Mouse (Mus musculus): ENCODE measurements around the gene Slc16a5. TPM values are rescaled to one million over a fixed set of nuclear protein-coding genes. Genes with fewer than 3 reads are reported as not detected.
"Not testable (repeated sequence)": the region's sequence is repeated elsewhere in the genome, so short reads cannot be mapped to it uniquely, and the experiment has no call there.

Gene Slc16a5
- polyA plus RNA-seq, 1 experiment, result 31.1 TPM

- no peak overlapping the region; the same call in 1 of the 2 replicates for H3K27ac ChIP-seq (ENCODE audit: insufficient read depth, low read depth, low read length)
- WGBS, result 66% methylated on average over 8 of the region's 8 CpGs
These were observed 2.6 kb downstream of the Slc16a5 start for GRCm38 (mm10) chr11:115464851-115465250.

GRCm38 (mm10) chr11:115467217-115467618 lies 4.9 kb downstream of the Slc16a5 start:
- no peak for DNase-seq
- WGBS, result 62% methylated on average over 4 of the region's 4 CpGs
- TF ChIP-seq CTCF (conservative IDR thresholded peaks at IDR 0.05; ENCODE audit: insufficient read depth, insufficient read length, low read depth, low read length) (no peak), POLR2A (IDR thresholded peaks at IDR 0.05; ENCODE audit: low read depth, low read length) (no peak)

More at GRCm38 (mm10) chr11:115464851-115465250, 2.6 kb downstream of the Slc16a5 start:
- Histone ChIP-seq H3K4me3 (ENCODE audit: insufficient read depth, low read depth, low read length) (peak overlapping the region; percentile 19), H3K4me1 (ENCODE audit: control insufficient read depth, insufficient read depth, low read length) (no peaks in the 10 kb centered on the region), H3K27me3 (replicated peaks; ENCODE audit: control insufficient read depth, insufficient read depth, low read length) (no peaks in the 10 kb centered on the region), H3K36me3 (ENCODE audit: control insufficient read depth, insufficient read depth, low read length) (no peaks in the 10 kb centered on the region)
- no peak for TF ChIP-seq POLR2A (IDR thresholded peaks at IDR 0.05; ENCODE audit: low read depth, low read length)
- TF ChIP-seq CTCF (conservative IDR thresholded peaks at IDR 0.05; ENCODE audit: insufficient read depth, insufficient read length, low read depth, low read length), result no peak
- DNase-seq, result no peak

GRCm38 (mm10) chr11:115472183-115472582 lies 9.9 kb downstream of the Slc16a5 start:
- Histone ChIP-seq H3K27ac (ENCODE audit: insufficient read depth, low read depth, low read length) (peak overlapping the region; percentile 76), H3K4me1 (ENCODE audit: control insufficient read depth, insufficient read depth, low read length) (peaks cover 28% of the 10 kb centered on the region), H3K27me3 (replicated peaks; ENCODE audit: control insufficient read depth, insufficient read depth, low read length) (no peaks in the 10 kb centered on the region), H3K36me3 (ENCODE audit: control insufficient read depth, insufficient read depth, low read length) (peaks cover 2% of the 10 kb centered on the region; the same call in 1 of the 2 replicates), H3K4me3 (ENCODE audit: insufficient read depth, low read depth, low read length) (no peak overlapping the region)
- TF ChIP-seq POLR2A (IDR thresholded peaks at IDR 0.05; ENCODE audit: low read depth, low read length) (no peak), CTCF (conservative IDR thresholded peaks at IDR 0.05; ENCODE audit: insufficient read depth, insufficient read length, low read depth, low read length) (no peak)
- DNase-seq, result peak; percentile 39
- 53% methylated on average over 7 of the region's 7 CpGs for WGBS

More at GRCm38 (mm10) chr11:115467217-115467618, 4.9 kb downstream of the Slc16a5 start:
- H3K36me3 ChIP-seq (ENCODE audit: control insufficient read depth, insufficient read depth, low read length), result peaks cover 2% of the 10 kb centered on the region; the same call in 1 of the 2 replicates
- peaks cover 5% of the 10 kb centered on the region; the same call in 1 of the 2 replicates for H3K4me1 ChIP-seq (ENCODE audit: control insufficient read depth, insufficient read depth, low read length)
- no peak overlapping the region for H3K27ac ChIP-seq (ENCODE audit: insufficient read depth, low read depth, low read length)
- H3K4me3 ChIP-seq (ENCODE audit: insufficient read depth, low read depth, low read length), result no peak overlapping the region
- H3K27me3 ChIP-seq (replicated peaks; ENCODE audit: control insufficient read depth, insufficient read depth, low read length), result no peaks in the 10 kb centered on the region

GRCm38 (mm10) chr11:115473626-115474275 lies 11.5 kb downstream of the Slc16a5 start:
- no peaks in the 10 kb centered on the region for H3K27me3 ChIP-seq (replicated peaks; ENCODE audit: control insufficient read depth, insufficient read depth, low read length)
- DNase-seq, result peak; percentile 97
- peak overlapping the region; percentile 1; the same call in 1 of the 2 replicates for H3K4me3 ChIP-seq (ENCODE audit: insufficient read depth, low read depth, low read length)
- H3K36me3 ChIP-seq (ENCODE audit: control insufficient read depth, insufficient read depth, low read length), result peaks cover 2% of the 10 kb centered on the region; the same call in 1 of the 2 replicates
- peaks cover 28% of the 10 kb centered on the region for H3K4me1 ChIP-seq (ENCODE audit: control insufficient read depth, insufficient read depth, low read length)
- WGBS, result 12% methylated on average over 15 of the region's 15 CpGs
- H3K27ac ChIP-seq (ENCODE audit: insufficient read depth, low read depth, low read length), result peak overlapping the region; percentile 89
- TF ChIP-seq CTCF (conservative IDR thresholded peaks at IDR 0.05; ENCODE audit: insufficient read depth, insufficient read length, low read depth, low read length) (peak; percentile 99; the same call in 1 of the 2 replicates), POLR2A (IDR thresholded peaks at IDR 0.05; ENCODE audit: low read depth, low read length) (no peak)

- no peaks in the 10 kb centered on the region for H3K27me3 ChIP-seq (replicated peaks; ENCODE audit: control insufficient read depth, insufficient read depth, low read length)
- peak; percentile 97 for DNase-seq
- WGBS, result under 1% methylated on average over 26 of the region's 26 CpGs
- H3K4me3 ChIP-seq (ENCODE audit: insufficient read depth, low read depth, low read length), result peak within 1 kb of the TSS; percentile 85
- H3K27ac ChIP-seq (ENCODE audit: insufficient read depth, low read depth, low read length), result peak within 1 kb of the TSS; percentile 89
- peaks cover 2% of the 10 kb centered on the region; the same call in 1 of the 2 replicates for H3K36me3 ChIP-seq (ENCODE audit: control insufficient read depth, insufficient read depth, low read length)
- TF ChIP-seq CTCF (conservative IDR thresholded peaks at IDR 0.05; ENCODE audit: insufficient read depth, insufficient read length, low read depth, low read length) (no peak), POLR2A (IDR thresholded peaks at IDR 0.05; ENCODE audit: low read depth, low read length) (peak; percentile 27)
- peaks cover 28% of the 10 kb centered on the region for H3K4me1 ChIP-seq (ENCODE audit: control insufficient read depth, insufficient read depth, low read length)
These were observed 12.9 kb downstream of the Slc16a5 start, which contains the start of gene Armc7 for GRCm38 (mm10) chr11:115475025-115475757. Armc7 (plus strand) TSS chr11:115475667.

- TF ChIP-seq POLR2A (IDR thresholded peaks at IDR 0.05; ENCODE audit: low read depth, low read length) (no peak), CTCF (conservative IDR thresholded peaks at IDR 0.05; ENCODE audit: insufficient read depth, insufficient read length, low read depth, low read length) (no peak)
- DNase-seq, result no peak
- WGBS, result 4% methylated on average over 28 of the region's 28 CpGs
- Histone ChIP-seq H3K27ac (ENCODE audit: insufficient read depth, low read depth, low read length) (no peak overlapping the region), H3K4me3 (ENCODE audit: insufficient read depth, low read depth, low read length) (peak overlapping the region; percentile 85), H3K4me1 (ENCODE audit: control insufficient read depth, insufficient read depth, low read length) (peaks cover 28% of the 10 kb centered on the region), H3K27me3 (replicated peaks; ENCODE audit: control insufficient read depth, insufficient read depth, low read length) (no peaks in the 10 kb centered on the region), H3K36me3 (ENCODE audit: control insufficient read depth, insufficient read depth, low read length) (no peaks in the 10 kb centered on the region)
These were observed 13.5 kb downstream of the Slc16a5 start for GRCm38 (mm10) chr11:115475758-115476237.

GRCm38 (mm10) chr11:115476630-115477029 lies 14.4 kb downstream of the Slc16a5 start:
- H3K27me3 ChIP-seq (replicated peaks; ENCODE audit: control insufficient read depth, insufficient read depth, low read length); H3K4me3 ChIP-seq (ENCODE audit: insufficient read depth, low read depth, low read length); H3K27ac ChIP-seq (ENCODE audit: insufficient read depth, low read depth, low read length); DNase-seq; H3K36me3 ChIP-seq (ENCODE audit: control insufficient read depth, insufficient read depth, low read length): not testable (repeated sequence)
- 79% methylated on average over 4 of the region's 4 CpGs for WGBS
- peaks cover 28% of the 10 kb centered on the region for H3K4me1 ChIP-seq (ENCODE audit: control insufficient read depth, insufficient read depth, low read length)

GRCm38 (mm10) chr11:115477388-115477787 lies 15.1 kb downstream of the Slc16a5 start:
- not testable (repeated sequence) for H3K27ac ChIP-seq (ENCODE audit: insufficient read depth, low read depth, low read length); H3K4me3 ChIP-seq (ENCODE audit: insufficient read depth, low read depth, low read length); H3K27me3 ChIP-seq (replicated peaks; ENCODE audit: control insufficient read depth, insufficient read depth, low read length); DNase-seq; H3K36me3 ChIP-seq (ENCODE audit: control insufficient read depth, insufficient read depth, low read length)
- peaks cover 21% of the 10 kb centered on the region for H3K4me1 ChIP-seq (ENCODE audit: control insufficient read depth, insufficient read depth, low read length)
- WGBS, result 82% methylated on average over 7 of the region's 7 CpGs
